Mouse (Mus musculus): ENCODE data around the gene Hmga1. TPM values are rescaled to one million over a fixed set of nuclear protein-coding genes. Genes with fewer than 3 reads are reported as not detected.

Hmga1 gene
- 541 and 748 TPM in 2 replicates for polyA plus RNA-seq (2016; fragmentation: Nextera tagmentation; extraction: Ambion mirVana)

- Histone ChIP-seq H3K27ac (peak within 1 kb of the TSS; percentile 99), H3K36me3 (peaks cover 20% of the 10 kb centered on the region), H3K4me1 (replicated peaks) (peaks cover 83% of the 10 kb centered on the region), H3K4me3 (peak within 1 kb of the TSS; percentile 97), H3K9me3 (no peaks in the 10 kb centered on the region), H3K27me3 (ENCODE audit: insufficient read depth, poor library complexity, severe bottlenecking) (no peaks in the 10 kb centered on the region)
- under 1% methylated on average over 79 of the region's 79 CpGs for WGBS
- DNase-seq (ENCODE audit: low spot score), result peak; percentile 93
Observed at GRCm38 (mm10) chr17:27556315-27557011, at the start of gene Hmga1. Gene Hmga1, plus strand, starts transcription at chr17:27556497.

GRCm38 (mm10) chr17:27506871-27507590, 49.3 kb upstream of the Hmga1 start:
- H3K4me3 ChIP-seq, result no peak overlapping the region
- H3K9me3 ChIP-seq, result no peaks in the 10 kb centered on the region
- peak overlapping the region; percentile 91 for H3K27ac ChIP-seq
- H3K27me3 ChIP-seq (ENCODE audit: insufficient read depth, poor library complexity, severe bottlenecking), result peaks cover 90% of the 10 kb centered on the region
- DNase-seq (ENCODE audit: low spot score), result no peak
- peaks cover 100% of the 10 kb centered on the region for H3K4me1 ChIP-seq (replicated peaks)
- WGBS, result 82% methylated on average over 7 of the region's 7 CpGs
- H3K36me3 ChIP-seq, result no peaks in the 10 kb centered on the region

GRCm38 (mm10) chr17:27507591-27507945, 48.7 kb upstream of the Hmga1 start:
- Histone ChIP-seq H3K4me1 (replicated peaks) (peaks cover 100% of the 10 kb centered on the region), H3K27ac (peak overlapping the region; percentile 59)

GRCm38 (mm10) chr17:27508002-27508401, 48.3 kb upstream of the Hmga1 start:
- H3K27me3 ChIP-seq (ENCODE audit: insufficient read depth, poor library complexity, severe bottlenecking), result peaks cover 92% of the 10 kb centered on the region
- H3K27ac ChIP-seq, result peak overlapping the region; percentile 59
- peaks cover 100% of the 10 kb centered on the region for H3K4me1 ChIP-seq (replicated peaks)
- no peaks in the 10 kb centered on the region for H3K9me3 ChIP-seq
- H3K4me3 ChIP-seq, result 0 out of 2 replicates have a peak overlapping the region, but pooled peaks have one; percentile 14
- DNase-seq (ENCODE audit: low spot score), result no peak
- 46% methylated on average over 12 of the region's 12 CpGs for WGBS
- H3K36me3 ChIP-seq, result no peaks in the 10 kb centered on the region

More at GRCm38 (mm10) chr17:27507591-27507945, 48.7 kb upstream of the Hmga1 start:
- H3K27me3 ChIP-seq (ENCODE audit: insufficient read depth, poor library complexity, severe bottlenecking), result peaks cover 92% of the 10 kb centered on the region
- no peak for DNase-seq (ENCODE audit: low spot score)
- H3K36me3 ChIP-seq, result no peaks in the 10 kb centered on the region
- H3K4me3 ChIP-seq, result no peak overlapping the region
- no peaks in the 10 kb centered on the region for H3K9me3 ChIP-seq
- WGBS, result 79% methylated on average over 7 of the region's 7 CpGs

- Histone ChIP-seq H3K4me1 (replicated peaks) (peaks cover 100% of the 10 kb centered on the region), H3K27ac (peak overlapping the region; percentile 59), H3K4me3 (no peak overlapping the region), H3K27me3 (ENCODE audit: insufficient read depth, poor library complexity, severe bottlenecking) (peaks cover 92% of the 10 kb centered on the region), H3K36me3 (no peaks in the 10 kb centered on the region), H3K9me3 (no peaks in the 10 kb centered on the region)
- no peak for DNase-seq (ENCODE audit: low spot score)
- WGBS, result 51% methylated on average over 5 of the region's 5 CpGs
Observed at GRCm38 (mm10) chr17:27508513-27508912, 47.8 kb upstream of the Hmga1 start.

- no peak for DNase-seq (ENCODE audit: low spot score)
- Histone ChIP-seq H3K9me3 (no peaks in the 10 kb centered on the region), H3K4me1 (replicated peaks) (peaks cover 100% of the 10 kb centered on the region), H3K36me3 (no peaks in the 10 kb centered on the region), H3K4me3 (no peak overlapping the region), H3K27ac (peak overlapping the region; percentile 59; the same call in 1 of the 2 replicates), H3K27me3 (ENCODE audit: insufficient read depth, poor library complexity, severe bottlenecking) (peaks cover 92% of the 10 kb centered on the region)
- 79% methylated on average over 5 of the region's 5 CpGs for WGBS
Observed at GRCm38 (mm10) chr17:27509056-27509455, 47.2 kb upstream of the Hmga1 start.

- Histone ChIP-seq H3K4me3 (peak overlapping the region; percentile 21), H3K27ac (peak overlapping the region; percentile 89), H3K27me3 (ENCODE audit: insufficient read depth, poor library complexity, severe bottlenecking) (peaks cover 96% of the 10 kb centered on the region), H3K4me1 (replicated peaks) (peaks cover 96% of the 10 kb centered on the region), H3K9me3 (no peaks in the 10 kb centered on the region), H3K36me3 (no peaks in the 10 kb centered on the region)
- WGBS, result 57% methylated on average over 9 of the region's 9 CpGs
- no peak for DNase-seq (ENCODE audit: low spot score)
Observed at GRCm38 (mm10) chr17:27510258-27511124, 45.8 kb upstream of the Hmga1 start.

GRCm38 (mm10) chr17:27511125-27511735, 45.1 kb upstream of the Hmga1 start:
- H3K27ac ChIP-seq, result peak overlapping the region; percentile 89
- DNase-seq (ENCODE audit: low spot score), result no peak
- H3K36me3 ChIP-seq, result no peaks in the 10 kb centered on the region
- no peaks in the 10 kb centered on the region for H3K9me3 ChIP-seq
- H3K27me3 ChIP-seq (ENCODE audit: insufficient read depth, poor library complexity, severe bottlenecking), result peaks cover 97% of the 10 kb centered on the region
- 87% methylated on average over 7 of the region's 7 CpGs for WGBS
- peaks cover 88% of the 10 kb centered on the region for H3K4me1 ChIP-seq (replicated peaks)
- H3K4me3 ChIP-seq, result peak overlapping the region; percentile 67

- H3K4me3 ChIP-seq, result peak overlapping the region; percentile 67
- no peaks in the 10 kb centered on the region for H3K9me3 ChIP-seq
- peak overlapping the region; percentile 89 for H3K27ac ChIP-seq
- H3K36me3 ChIP-seq, result no peaks in the 10 kb centered on the region
- peaks cover 98% of the 10 kb centered on the region for H3K27me3 ChIP-seq (ENCODE audit: insufficient read depth, poor library complexity, severe bottlenecking)
- H3K4me1 ChIP-seq (replicated peaks), result peaks cover 85% of the 10 kb centered on the region
- DNase-seq (ENCODE audit: low spot score), result no peak
- under 1% methylated on average over 64 of the region's 64 CpGs for WGBS
Observed at GRCm38 (mm10) chr17:27511865-27512618, 44.3 kb upstream of the Hmga1 start.

GRCm38 (mm10) chr17:27512619-27513161, 43.6 kb upstream of the Hmga1 start:
- peak; percentile 51 for DNase-seq (ENCODE audit: low spot score)
- Histone ChIP-seq H3K4me1 (replicated peaks) (peaks cover 85% of the 10 kb centered on the region), H3K27me3 (ENCODE audit: insufficient read depth, poor library complexity, severe bottlenecking) (peaks cover 97% of the 10 kb centered on the region), H3K27ac (peak overlapping the region; percentile 89), H3K9me3 (no peaks in the 10 kb centered on the region), H3K36me3 (no peaks in the 10 kb centered on the region), H3K4me3 (peak overlapping the region; percentile 67)
- WGBS, result under 1% methylated on average over 78 of the region's 78 CpGs

GRCm38 (mm10) chr17:27513279-27513915, 42.9 kb upstream of the Hmga1 start:
- under 1% methylated on average over 66 of the region's 66 CpGs for WGBS
- Histone ChIP-seq H3K9me3 (no peaks in the 10 kb centered on the region), H3K4me3 (peak overlapping the region; percentile 67), H3K36me3 (no peaks in the 10 kb centered on the region), H3K27me3 (ENCODE audit: insufficient read depth, poor library complexity, severe bottlenecking) (peaks cover 92% of the 10 kb centered on the region), H3K27ac (peak overlapping the region; percentile 89), H3K4me1 (replicated peaks) (peaks cover 85% of the 10 kb centered on the region)
- DNase-seq (ENCODE audit: low spot score), result no peak
